Mouse (Mus musculus): ENCODE measurements around the gene Susd5.
A peak's percentile ranks its signal among the peaks of the same experiment; 100 is the strongest.

The Susd5 gene

GRCm38 (mm10) chr9:114057090-114057796 lies at the start of gene Susd5:
Gene Susd5, plus strand, starts transcription at chr9:114057140.
- no peak for DNase-seq (ENCODE audit: low spot score)

- DNase-seq (ENCODE audit: low spot score) = no peak
Observed at GRCm38 (mm10) chr9:114007850-114008350, 49.0 kb upstream of the Susd5 start.

GRCm38 (mm10) chr9:114009526-114009925 lies 47.4 kb upstream of the Susd5 start:
- no peak for DNase-seq (ENCODE audit: low spot score)

GRCm38 (mm10) chr9:114011203-114011602 lies 45.7 kb upstream of the Susd5 start:
- DNase-seq (ENCODE audit: low spot score) = no peak

- DNase-seq (ENCODE audit: low spot score) = no peak
Observed at GRCm38 (mm10) chr9:114014034-114014433, 42.9 kb upstream of the Susd5 start.

GRCm38 (mm10) chr9:114015724-114016123 lies 41.2 kb upstream of the Susd5 start:
- no peak for DNase-seq (ENCODE audit: low spot score)

GRCm38 (mm10) chr9:114016402-114016801 lies 40.5 kb upstream of the Susd5 start:
- DNase-seq (ENCODE audit: low spot score) = no peak

GRCm38 (mm10) chr9:114019012-114019762 lies 37.8 kb upstream of the Susd5 start:
- no peak for DNase-seq (ENCODE audit: low spot score)

GRCm38 (mm10) chr9:114022141-114022540 lies 34.8 kb upstream of the Susd5 start:
- DNase-seq (ENCODE audit: low spot score) = no peak

- DNase-seq (ENCODE audit: low spot score) = no peak
Observed at GRCm38 (mm10) chr9:114025182-114025581, 31.8 kb upstream of the Susd5 start.

GRCm38 (mm10) chr9:114025846-114026245 lies 31.1 kb upstream of the Susd5 start:
- no peak for DNase-seq (ENCODE audit: low spot score)

GRCm38 (mm10) chr9:114026261-114026934 lies 30.5 kb upstream of the Susd5 start:
- peak; percentile 55 for DNase-seq (ENCODE audit: low spot score)

- DNase-seq (ENCODE audit: low spot score) = no peak
Observed at GRCm38 (mm10) chr9:114040945-114041344, 16.0 kb upstream of the Susd5 start.

GRCm38 (mm10) chr9:114042490-114042889 lies 14.4 kb upstream of the Susd5 start:
- DNase-seq (ENCODE audit: low spot score) = no peak

- no peak for DNase-seq (ENCODE audit: low spot score)
Observed at GRCm38 (mm10) chr9:114044446-114044845, 12.5 kb upstream of the Susd5 start.

GRCm38 (mm10) chr9:114046028-114046427 lies 10.9 kb upstream of the Susd5 start, which contains the start of gene Fbxl2:
Gene Fbxl2, minus strand, starts transcription at chr9:114046191.
- DNase-seq (ENCODE audit: low spot score) = no peak

- DNase-seq (ENCODE audit: low spot score) = no peak
Observed at GRCm38 (mm10) chr9:114046676-114047075, 10.3 kb upstream of the Susd5 start.

GRCm38 (mm10) chr9:114050106-114050505 lies 6.8 kb upstream of the Susd5 start:
- no peak for DNase-seq (ENCODE audit: low spot score)

GRCm38 (mm10) chr9:114050778-114051177 lies 6.2 kb upstream of the Susd5 start:
- no peak for DNase-seq (ENCODE audit: low spot score)

GRCm38 (mm10) chr9:114052031-114052430 lies 4.9 kb upstream of the Susd5 start:
- DNase-seq (ENCODE audit: low spot score) = no peak

- DNase-seq (ENCODE audit: low spot score) = no peak
Observed at GRCm38 (mm10) chr9:114052866-114053265, 4.1 kb upstream of the Susd5 start.

- no peak for DNase-seq (ENCODE audit: low spot score)
Observed at GRCm38 (mm10) chr9:114068494-114069053, 11.6 kb downstream of the Susd5 start.

All from urinary bladder, postnatal 14 days (tissue).